Mouse (Mus musculus) CD4-positive, CD25-positive, alpha-beta regulatory T cell, adult 4 months (primary cell): ENCODE results near the gene Ebf1. TPM values are rescaled to one million over a fixed set of nuclear protein-coding genes. Genes with fewer than 3 reads are reported as not detected.

Experiments
- ATAC-seq: one replicate; pipeline ENCODE4 v1.8.0; 2017
- polyA plus RNA-seq, 2 experiments: library from polyadenylated mRNA; unstranded; fragments of 100-300 nt; shearing (Covaris generic); gene quantifications; one replicate each; pipeline ENCODE4 v1.2.1; 2017

The Ebf1 gene
- polyA plus RNA-seq, 2 experiments from 2014 or later: 0.30 to 3.9 TPM

- no peak for ATAC-seq
Observed at GRCm38 (mm10) chr11:44619131-44619886, 2.2 kb downstream of the Ebf1 start.

GRCm38 (mm10) chr11:44619887-44620693 is 3.0 kb downstream of the Ebf1 start:
- no peak for ATAC-seq

- no peak for ATAC-seq
Observed at GRCm38 (mm10) chr11:44620694-44621446, 3.8 kb downstream of the Ebf1 start.

- ATAC-seq: no peak
Observed at GRCm38 (mm10) chr11:44621615-44622014, 4.5 kb downstream of the Ebf1 start.

- no peak for ATAC-seq
Observed at GRCm38 (mm10) chr11:44622023-44622731, 5.1 kb downstream of the Ebf1 start.

GRCm38 (mm10) chr11:44624564-44624963 is 7.4 kb downstream of the Ebf1 start:
- no peak for ATAC-seq

- ATAC-seq: no peak
Observed at GRCm38 (mm10) chr11:44626065-44626464, 8.9 kb downstream of the Ebf1 start.

GRCm38 (mm10) chr11:44628412-44628811 is 11.3 kb downstream of the Ebf1 start:
- ATAC-seq: no peak

- no peak for ATAC-seq
Observed at GRCm38 (mm10) chr11:44632064-44632968, 15.2 kb downstream of the Ebf1 start.

GRCm38 (mm10) chr11:44633001-44633693 is 16.0 kb downstream of the Ebf1 start:
- no peak for ATAC-seq

- no peak for ATAC-seq
Observed at GRCm38 (mm10) chr11:44634552-44635193, 17.6 kb downstream of the Ebf1 start.

GRCm38 (mm10) chr11:44636241-44636640 is 19.1 kb downstream of the Ebf1 start:
- no peak for ATAC-seq

GRCm38 (mm10) chr11:44638193-44638754 is 21.2 kb downstream of the Ebf1 start:
- ATAC-seq: no peak

- ATAC-seq: no peak
Observed at GRCm38 (mm10) chr11:44641496-44641895, 24.4 kb downstream of the Ebf1 start.

- no peak for ATAC-seq
Observed at GRCm38 (mm10) chr11:44654340-44655019, 37.4 kb downstream of the Ebf1 start.

- no peak for ATAC-seq
Observed at GRCm38 (mm10) chr11:44655468-44655867, 38.4 kb downstream of the Ebf1 start.

GRCm38 (mm10) chr11:44656916-44657315 is 39.8 kb downstream of the Ebf1 start:
- ATAC-seq: no peak

GRCm38 (mm10) chr11:44657833-44658395 is 40.8 kb downstream of the Ebf1 start:
- ATAC-seq: no peak

- ATAC-seq: no peak
Observed at GRCm38 (mm10) chr11:44661875-44662274, 44.8 kb downstream of the Ebf1 start.
